Mouse (Mus musculus) kidney, embryonic 14.5 days (tissue): ENCODE measurements at regions not wholly inside any gene's neighbourhood (a gene's known extent, or its start where the extent isn't known, plus 50 kb on each side); places are given as distances from the start of the nearest gene placed in this dataset.

Experiments used
- ATAC-seq: fragments of 200-750 bp; cut with Nextera tagmentation; 2 replicates; pipeline ENCODE4 v1.8.0; 2017; ENCODE audit warnings: moderate number of reproducible peaks, mild to moderate bottlenecking, moderate TSS enrichment, moderate library complexity; ENCODE audit not compliant: low FRiP score, low TSS enrichment
- H3K27ac ChIP-seq: fragments of 300-500 bp; sonication (generic); 2 replicates; pipeline ENCODE4 v1.5.1; 2014; ENCODE audit warnings: low read depth, mild to moderate bottlenecking, low read length, moderate library complexity, mixed read lengths
- H3K27me3 ChIP-seq: fragments of 300-500 bp; sonication (generic); 2 replicates; pipeline ENCODE4 v1.6.1; 2014; ENCODE audit warnings: mild to moderate bottlenecking, low read length; ENCODE audit not compliant: control insufficient read depth, insufficient read depth
- H3K36me3 ChIP-seq: fragments of 300-500 bp; sonication (generic); 2 replicates; pipeline ENCODE4 v1.6.1; 2014; ENCODE audit warnings: low read length, mixed read lengths; ENCODE audit not compliant: control insufficient read depth, insufficient read depth
- H3K4me1 ChIP-seq: fragments of 300-500 bp; sonication (generic); 2 replicates; pipeline ENCODE4 v1.6.1; 2014; ENCODE audit warnings: low read length, mixed read lengths; ENCODE audit not compliant: control insufficient read depth, insufficient read depth
- H3K4me2 ChIP-seq: fragments of 300-500 bp; sonication (generic); replicated peaks from 2 replicates; pipeline ENCODE4 v1.6.1; 2014; ENCODE audit warnings: low read depth, mild to moderate bottlenecking, low read length
- H3K4me3 ChIP-seq: fragments of 300-500 bp; sonication (generic); 2 replicates; pipeline ENCODE4 v1.5.1; 2014; ENCODE audit warnings: mild to moderate bottlenecking, low read length
- H3K9ac ChIP-seq: fragments of 300-500 bp; sonication (generic); 2 replicates; pipeline ENCODE4 v1.6.1; 2014; ENCODE audit warnings: low read depth, mild to moderate bottlenecking, low read length, moderate library complexity
- H3K9me3 ChIP-seq: fragments of 300-500 bp; sonication (generic); 2 replicates; pipeline ENCODE4 v1.6.1; 2016; ENCODE audit warnings: low read length; ENCODE audit not compliant: control insufficient read depth
- WGBS: fragments of 180-500 bp; shearing (Covaris S2); extraction: QIAGEN DNeasy Blood & Tissue Kit; methylation state at CpG from one replicate; pipeline ENCODE4 v1.1.7; 2014; 5-methylcytosine and 5-hydroxymethylcytosine counted together

GRCm38 (mm10) chr9:41599874-41600273, 438.4 kb upstream of the Ubash3b start:
- Histone ChIP-seq H3K27ac (no peak overlapping the region), H3K27me3 (no peaks in the 10 kb centered on the region), H3K9me3 (no peaks in the 10 kb centered on the region), H3K9ac (no peak overlapping the region), H3K36me3 (no peaks in the 10 kb centered on the region), H3K4me3 (no peak overlapping the region), H3K4me1 (no peaks in the 10 kb centered on the region), H3K4me2 (no peak overlapping the region)
- WGBS: 29% methylated on average over 1 of the region's 1 CpGs
- ATAC-seq: no peak

- Histone ChIP-seq H3K4me3 (no peak overlapping the region), H3K27ac (no peak overlapping the region), H3K4me2 (no peak overlapping the region), H3K36me3 (peaks cover 5% of the 10 kb centered on the region; the same call in 1 of the 2 replicates), H3K4me1 (no peaks in the 10 kb centered on the region), H3K27me3 (no peaks in the 10 kb centered on the region), H3K9me3 (no peaks in the 10 kb centered on the region), H3K9ac (no peak overlapping the region)
- no peak for ATAC-seq
- 73% methylated on average over 5 of the region's 5 CpGs for WGBS
Measured at GRCm38 (mm10) chr9:41595749-41596148, 434.3 kb upstream of the Ubash3b start.

- Histone ChIP-seq H3K27ac (no peak overlapping the region), H3K9me3 (no peaks in the 10 kb centered on the region), H3K36me3 (peaks cover 19% of the 10 kb centered on the region), H3K27me3 (no peaks in the 10 kb centered on the region), H3K9ac (no peak overlapping the region), H3K4me3 (no peak overlapping the region), H3K4me2 (no peak overlapping the region), H3K4me1 (no peaks in the 10 kb centered on the region)
- no peak for ATAC-seq
- WGBS: 82% methylated on average over 7 of the region's 7 CpGs
Measured at GRCm38 (mm10) chr9:41593998-41594397, 432.5 kb upstream of the Ubash3b start.

- peaks cover 23% of the 10 kb centered on the region for H3K36me3 ChIP-seq
- no peaks in the 10 kb centered on the region for H3K4me1 ChIP-seq
- H3K9ac ChIP-seq: no peak overlapping the region
- 89% methylated on average over 4 of the region's 4 CpGs for WGBS
- H3K4me3 ChIP-seq: no peak overlapping the region
- no peak for ATAC-seq
- no peak overlapping the region for H3K4me2 ChIP-seq
- no peaks in the 10 kb centered on the region for H3K9me3 ChIP-seq
- no peak overlapping the region for H3K27ac ChIP-seq
- no peaks in the 10 kb centered on the region for H3K27me3 ChIP-seq
Measured at GRCm38 (mm10) chr9:41592900-41593690, 431.6 kb upstream of the Ubash3b start.

- H3K27me3 ChIP-seq: no peaks in the 10 kb centered on the region
- 90% methylated on average over 1 of the region's 1 CpGs for WGBS
- no peaks in the 10 kb centered on the region for H3K9me3 ChIP-seq
- no peak overlapping the region for H3K4me2 ChIP-seq
- H3K4me1 ChIP-seq: no peaks in the 10 kb centered on the region
- H3K27ac ChIP-seq: no peak overlapping the region
- H3K4me3 ChIP-seq: no peak overlapping the region
- peaks cover 26% of the 10 kb centered on the region for H3K36me3 ChIP-seq
- ATAC-seq: no peak
- H3K9ac ChIP-seq: no peak overlapping the region
Measured at GRCm38 (mm10) chr9:41592101-41592500, 430.6 kb upstream of the Ubash3b start.

GRCm38 (mm10) chr9:41590164-41590563, 428.7 kb upstream of the Ubash3b start:
- peaks cover 31% of the 10 kb centered on the region for H3K36me3 ChIP-seq
- ATAC-seq: no peak
- WGBS: 89% methylated on average over 4 of the region's 4 CpGs
- H3K9me3 ChIP-seq: no peaks in the 10 kb centered on the region
- no peak overlapping the region for H3K4me3 ChIP-seq
- H3K4me2 ChIP-seq: no peak overlapping the region
- H3K27me3 ChIP-seq: no peaks in the 10 kb centered on the region
- no peak overlapping the region for H3K27ac ChIP-seq
- peaks cover 7% of the 10 kb centered on the region; the same call in 1 of the 2 replicates for H3K4me1 ChIP-seq
- no peak overlapping the region for H3K9ac ChIP-seq

- Histone ChIP-seq H3K36me3 (peaks cover 31% of the 10 kb centered on the region), H3K27ac (no peak overlapping the region), H3K9ac (no peak overlapping the region), H3K4me3 (no peak overlapping the region), H3K27me3 (no peaks in the 10 kb centered on the region), H3K9me3 (no peaks in the 10 kb centered on the region), H3K4me2 (no peak overlapping the region), H3K4me1 (peaks cover 7% of the 10 kb centered on the region; the same call in 1 of the 2 replicates)
- ATAC-seq: no peak
- WGBS: 87% methylated on average over 9 of the region's 9 CpGs
Measured at GRCm38 (mm10) chr9:41588466-41589425, 427.2 kb upstream of the Ubash3b start.

GRCm38 (mm10) chr9:41587762-41588161, 426.3 kb upstream of the Ubash3b start:
- H3K27me3 ChIP-seq: no peaks in the 10 kb centered on the region
- ATAC-seq: no peak
- no peak overlapping the region for H3K27ac ChIP-seq
- H3K9me3 ChIP-seq: no peaks in the 10 kb centered on the region
- 71% methylated on average over 4 of the region's 4 CpGs for WGBS
- peaks cover 31% of the 10 kb centered on the region for H3K36me3 ChIP-seq
- no peak overlapping the region for H3K9ac ChIP-seq
- H3K4me2 ChIP-seq: no peak overlapping the region
- no peak overlapping the region for H3K4me3 ChIP-seq
- H3K4me1 ChIP-seq: peaks cover 7% of the 10 kb centered on the region; the same call in 1 of the 2 replicates
